Mouse (Mus musculus) gastrocnemius, adult 8-10 months (tissue): ENCODE measurements around the gene Olfr112. TPM values are rescaled to one million over a fixed set of nuclear protein-coding genes. Genes with fewer than 3 reads are reported as not detected.
"Not testable (repeated sequence)": the region's sequence is repeated elsewhere in the genome, so short reads cannot be mapped to it uniquely, and the experiment has no call there.

ENCODE experiments used
- DNase-seq, 2 experiments: peaks; one replicate each; pipeline ENCODE4 v3.0.0; 2022; ENCODE audit warnings: low spot score in 2 of 2
- total RNA-seq, 4 experiments: library from RNA; stranded (reverse); gene quantifications; 2 replicates each; pipeline ENCODE4 v1.2.4; 2022

The Olfr112 gene
- not detected for total RNA-seq

DNA sequence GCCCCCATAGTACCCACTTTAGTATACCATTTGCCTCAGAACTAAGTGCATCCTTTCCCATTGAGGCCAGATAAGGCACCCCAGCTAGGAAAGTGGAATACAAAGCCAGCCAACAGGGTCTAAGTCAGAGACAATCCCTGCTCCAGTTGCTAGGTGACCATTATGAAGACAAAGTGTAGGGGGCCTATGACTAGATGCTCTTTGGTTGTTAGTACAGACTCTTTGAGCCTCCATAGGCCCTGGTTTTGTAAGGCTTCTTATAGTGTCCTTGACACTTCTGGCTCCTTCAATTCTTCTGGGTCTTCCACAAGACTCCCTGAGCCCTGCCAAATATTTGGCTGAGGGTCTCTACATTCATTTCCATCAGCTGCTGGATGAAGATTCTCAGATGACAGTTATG is at the start of gene Olfr112:
Olfr112 (minus strand) TSS at position 101 of the 400 bp plus-strand sequence.
- no peak for DNase-seq

GRCm38 (mm10) chr17:37592643-37593042 is 23.4 kb upstream of the Olfr112 start, which contains the start of gene Olfr114:
Gene Olfr114 (minus strand): TSS chr17:37592743.
- DNase-seq: no peak

DNA sequence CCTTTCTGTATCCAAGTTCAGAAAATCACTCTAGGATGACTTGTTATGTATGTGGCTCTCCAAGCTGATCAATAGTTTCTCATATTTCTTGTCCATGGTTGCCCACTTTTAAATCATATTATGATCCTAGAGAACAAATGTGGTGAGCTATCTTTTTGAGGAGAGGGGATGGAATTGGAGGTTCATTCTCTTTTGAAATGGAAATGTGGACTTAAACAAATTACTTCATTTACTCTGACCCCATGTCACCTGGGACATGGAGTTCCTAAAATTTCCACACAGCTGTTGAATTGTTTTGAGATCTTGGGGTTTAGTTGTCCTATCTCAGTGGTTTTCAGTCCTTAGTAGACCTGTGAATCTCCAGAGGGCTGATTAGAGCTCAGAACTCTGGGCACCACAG is 8.3 kb upstream of the Olfr112 start, which contains the start of gene Olfr113:
Olfr113 (minus strand) TSS at position 101 of the 400 bp plus-strand sequence.
- no peak for DNase-seq

DNA sequence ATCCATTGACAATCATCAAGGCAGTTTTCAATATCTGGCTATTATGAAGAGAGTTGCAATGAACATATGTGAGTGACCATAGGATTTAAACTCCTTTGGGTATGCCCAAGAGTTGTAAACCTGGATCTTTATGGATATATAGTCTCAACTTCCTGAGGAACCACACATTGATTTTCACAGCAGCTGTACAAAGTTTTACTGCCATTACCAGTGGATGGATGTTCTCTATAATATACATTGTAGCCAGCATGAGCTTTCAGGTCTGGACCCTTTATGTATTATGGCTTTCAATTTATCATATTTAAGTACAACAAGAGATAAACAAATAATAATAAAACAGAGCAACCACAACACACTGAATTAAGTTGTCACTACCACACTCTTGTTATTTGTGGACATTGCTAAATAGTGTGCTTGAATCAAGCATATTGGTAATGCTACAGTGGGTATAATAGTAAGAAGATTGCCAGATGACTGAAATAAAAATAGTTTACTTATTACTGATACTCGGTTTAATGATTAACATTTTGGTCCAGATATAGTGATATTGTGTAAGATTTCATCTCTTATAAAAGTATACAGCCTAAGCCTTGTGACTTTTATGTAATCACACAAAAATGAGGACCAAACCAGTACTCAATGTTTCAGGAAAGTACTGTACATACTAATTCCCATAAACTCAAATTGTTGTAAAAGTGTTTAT is 10.2 kb downstream of the Olfr112 start:
- no peak for DNase-seq

- DNase-seq: no peak
Observed at GRCm38 (mm10) chr17:37543800-37544435, 25.3 kb downstream of the Olfr112 start.

DNA sequence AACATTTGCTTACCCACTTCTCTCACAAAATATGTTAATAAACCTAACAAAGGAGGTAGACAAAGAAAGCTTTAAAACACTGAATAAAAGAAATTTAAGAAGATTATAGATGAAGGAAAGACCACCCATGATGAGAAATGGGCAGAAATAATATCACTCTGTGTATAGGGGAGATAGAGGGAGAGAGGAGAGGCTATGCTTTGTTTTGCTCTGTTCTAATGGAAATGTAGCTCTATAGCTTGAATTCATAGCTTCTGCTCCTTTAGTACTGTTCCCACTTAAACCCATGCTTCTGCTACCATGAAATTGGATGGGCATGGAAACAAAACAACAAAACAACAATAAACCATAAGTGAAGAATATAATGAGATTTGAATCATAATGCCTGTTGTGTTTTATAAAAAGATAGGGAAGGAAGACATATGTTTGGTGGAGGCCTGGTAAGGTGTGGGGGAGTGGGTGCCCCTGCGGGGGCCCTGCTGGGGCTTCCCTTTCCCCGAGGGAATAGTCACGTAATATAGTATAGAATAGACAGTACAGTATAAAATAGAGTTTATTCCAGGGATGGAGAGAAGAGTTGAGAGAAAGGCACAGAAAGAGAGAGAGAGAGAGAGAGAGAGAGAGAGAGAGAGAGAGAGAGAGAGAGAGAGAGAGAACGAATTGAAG is 27.7 kb downstream of the Olfr112 start:
- DNase-seq: no peak

- DNase-seq: not testable (repeated sequence)
Observed at GRCm38 (mm10) chr17:37538416-37538815, 30.8 kb downstream of the Olfr112 start.

DNA sequence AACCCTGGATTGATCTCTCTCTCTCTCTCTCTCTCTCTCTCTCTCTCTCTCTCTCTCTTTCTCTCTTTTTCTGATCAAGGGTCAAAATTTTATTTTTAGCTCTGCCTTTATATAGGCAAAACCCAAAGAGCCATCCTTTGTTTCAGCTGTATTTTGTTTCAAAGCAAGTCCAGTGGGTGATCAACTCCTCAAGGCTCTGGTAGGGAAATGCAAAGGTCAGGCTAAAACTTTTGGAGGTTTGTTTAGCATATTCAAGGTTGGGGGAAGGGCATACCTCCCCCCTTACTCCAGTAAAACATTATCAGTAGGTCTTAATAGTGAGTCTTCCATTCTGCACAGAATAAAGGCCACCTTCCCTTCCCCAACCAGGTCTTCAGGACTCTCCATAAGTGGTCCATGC is 34.1 kb downstream of the Olfr112 start:
- DNase-seq: no peak

DNA sequence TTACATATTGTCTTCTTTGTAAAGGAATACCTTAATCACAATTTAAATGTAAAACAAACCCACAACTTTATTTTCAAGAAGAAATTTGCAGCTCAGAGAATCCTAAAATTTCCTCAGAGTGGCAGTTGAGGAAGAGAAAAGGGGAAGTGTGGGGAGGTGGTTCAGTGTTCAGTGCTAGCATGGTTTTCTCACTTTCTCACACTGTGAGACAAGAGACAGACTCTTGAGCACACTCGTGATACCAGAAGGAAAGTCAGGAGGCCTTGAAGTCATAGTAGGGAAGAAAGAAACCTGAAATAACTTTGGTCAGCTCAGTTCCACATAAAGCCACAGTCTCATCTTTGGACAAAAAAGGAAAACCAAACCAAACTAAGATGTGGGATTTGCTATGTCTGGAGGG is 43.8 kb downstream of the Olfr112 start:
- DNase-seq: not testable (repeated sequence)

- not testable (repeated sequence) for DNase-seq
Observed at GRCm38 (mm10) chr17:37524612-37525011, 44.6 kb downstream of the Olfr112 start.

Other genes starting within 250 kb of the Olfr112 start
- gene Olfr103, start 229.8 kb downstream of the Olfr112 start, total RNA-seq: not detected
- gene Olfr104-ps, start 209.9 kb downstream of the Olfr112 start, total RNA-seq: not detected
- gene Olfr105-ps, start 190.4 kb downstream of the Olfr112 start, total RNA-seq: not detected
- not detected for gene Olfr106-ps, start 179.1 kb downstream of the Olfr112 start, total RNA-seq
- not detected for gene Olfr107, start 170.2 kb downstream of the Olfr112 start, total RNA-seq
- gene Olfr108, start 124.0 kb downstream of the Olfr112 start, total RNA-seq: not detected
- not detected for gene Olfr109, start 110.5 kb downstream of the Olfr112 start, total RNA-seq
- not detected for gene H2-M2, start 85.9 kb downstream of the Olfr112 start, total RNA-seq
- not detected for gene Olfr110, start 77.0 kb downstream of the Olfr112 start, total RNA-seq
- gene Olfr111, start 61.4 kb downstream of the Olfr112 start, total RNA-seq: not detected
- not detected for gene Olfr113, start 8.2 kb upstream of the Olfr112 start, total RNA-seq
- gene Olfr114, start 23.3 kb upstream of the Olfr112 start, total RNA-seq: not detected
- under 1 TPM in 1 of 4 experiments, not detected in 3; 0.17 TPM for gene Olfr115, start 57.7 kb upstream of the Olfr112 start, total RNA-seq
- not detected for gene Olfr116, start 57.7 kb upstream of the Olfr112 start, total RNA-seq
- not detected for gene Olfr117, start 94.3 kb upstream of the Olfr112 start, total RNA-seq
- gene Olfr118, start 97.5 kb upstream of the Olfr112 start, total RNA-seq: not detected
- not detected for gene Olfr119, start 127.1 kb upstream of the Olfr112 start, total RNA-seq
- not detected for gene Olfr120, start 152.4 kb upstream of the Olfr112 start, total RNA-seq
- not detected for gene Olfr121, start 179.4 kb upstream of the Olfr112 start, total RNA-seq
- not detected for gene Olfr122, start 199.2 kb upstream of the Olfr112 start, total RNA-seq
- gene Olfr123, start 224.1 kb upstream of the Olfr112 start, total RNA-seq: not detected
- not detected for gene Olfr124, start 230.4 kb upstream of the Olfr112 start, total RNA-seq